Mouse (Mus musculus): ENCODE measurements around the gene Adcy5. TPM values are rescaled to one million over a fixed set of nuclear protein-coding genes. Genes with fewer than 3 reads are reported as not detected.

Gene Adcy5
- polyA plus RNA-seq, 1 experiment = 60.5 TPM

GRCm38 (mm10) chr16:35205681-35206080 lies 51.0 kb downstream of the Adcy5 start:
- DNase-seq (ENCODE audit: low read depth) = no peak

DNA sequence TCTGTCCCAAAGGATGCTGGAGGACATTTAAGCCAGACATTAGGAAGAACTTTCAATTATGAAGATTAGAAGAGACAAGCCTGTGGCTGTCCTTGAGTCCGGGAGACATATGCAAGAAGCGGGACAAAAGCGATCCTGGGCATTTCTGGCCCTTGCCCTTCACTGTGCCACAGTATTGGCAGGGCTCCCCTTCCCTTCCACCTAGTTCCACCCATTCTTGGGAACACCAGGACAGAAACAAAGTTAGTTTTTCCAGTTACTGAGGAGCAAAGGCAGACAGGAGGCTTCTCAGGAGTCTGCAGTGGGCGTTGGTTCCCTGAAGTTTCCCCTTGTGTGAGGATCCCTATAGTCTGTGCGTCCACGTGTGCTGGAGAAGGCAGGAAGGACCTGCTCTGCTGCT lies 51.7 kb downstream of the Adcy5 start:
- DNase-seq (ENCODE audit: low read depth) = no peak

GRCm38 (mm10) chr16:35208796-35209195 lies 54.1 kb downstream of the Adcy5 start:
- no peak for DNase-seq (ENCODE audit: low read depth)

DNA sequence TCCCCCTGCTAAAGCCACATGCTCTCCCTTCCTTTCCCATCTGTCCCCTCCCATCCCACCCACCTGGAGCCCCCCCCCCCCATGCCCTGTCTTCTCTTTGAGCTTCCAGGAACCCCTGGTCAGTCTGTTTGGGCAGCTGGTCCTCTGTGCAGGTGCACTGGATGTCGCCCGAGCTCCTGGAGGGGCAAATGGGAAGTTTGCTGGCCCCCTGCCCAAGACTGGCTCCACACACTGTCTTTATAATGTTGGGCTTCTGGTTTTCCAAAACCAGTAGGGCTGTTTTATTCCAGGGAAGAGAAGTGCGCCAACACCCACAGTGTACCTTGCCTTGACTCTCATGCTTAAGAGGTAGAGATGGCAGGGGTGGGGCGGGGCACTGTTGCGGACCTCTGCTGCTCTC lies 55.1 kb downstream of the Adcy5 start:
- no peak for DNase-seq (ENCODE audit: low read depth)

DNA sequence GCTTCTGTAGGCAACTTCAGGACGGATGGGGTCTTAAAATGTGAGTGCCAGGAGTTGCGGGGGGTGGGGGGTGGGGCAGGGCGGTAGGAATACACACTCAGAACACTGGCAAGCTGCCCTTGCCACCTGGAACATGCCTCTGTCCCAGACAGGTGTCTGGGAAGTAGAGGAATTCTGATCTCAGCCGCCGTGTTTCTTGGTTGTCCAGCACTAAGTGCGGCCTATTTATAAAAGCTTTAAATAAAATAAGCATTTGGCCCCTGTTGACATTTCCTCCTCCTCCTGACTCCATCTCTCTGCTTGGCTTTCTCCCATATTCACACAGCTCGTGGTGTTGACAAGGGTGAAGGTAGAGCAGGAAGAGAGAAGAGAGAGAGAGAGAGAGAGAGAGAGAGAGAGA lies 60.4 kb downstream of the Adcy5 start:
- no peak for DNase-seq (ENCODE audit: low read depth)

DNA sequence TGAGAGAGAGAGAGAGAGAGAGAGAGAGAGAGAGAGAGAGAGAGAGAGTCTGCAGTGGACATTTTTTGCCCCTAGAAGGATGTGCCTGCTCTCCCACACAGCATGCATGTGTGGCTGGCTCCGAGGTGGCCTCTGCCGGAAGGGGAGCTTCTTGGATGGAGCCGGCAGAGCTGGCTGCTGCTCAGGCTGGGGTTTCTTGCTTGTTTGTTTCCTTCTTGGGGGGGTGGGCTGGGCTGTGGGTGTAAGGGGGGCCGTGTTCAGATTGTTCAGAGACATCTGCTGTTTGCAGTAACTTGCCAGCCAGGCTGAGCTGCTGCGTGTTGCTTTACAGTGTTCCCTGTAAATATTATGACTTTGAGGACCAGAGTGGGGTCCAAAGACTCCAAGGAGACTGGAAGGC lies 60.8 kb downstream of the Adcy5 start:
- DNase-seq (ENCODE audit: low read depth) = no peak

DNA sequence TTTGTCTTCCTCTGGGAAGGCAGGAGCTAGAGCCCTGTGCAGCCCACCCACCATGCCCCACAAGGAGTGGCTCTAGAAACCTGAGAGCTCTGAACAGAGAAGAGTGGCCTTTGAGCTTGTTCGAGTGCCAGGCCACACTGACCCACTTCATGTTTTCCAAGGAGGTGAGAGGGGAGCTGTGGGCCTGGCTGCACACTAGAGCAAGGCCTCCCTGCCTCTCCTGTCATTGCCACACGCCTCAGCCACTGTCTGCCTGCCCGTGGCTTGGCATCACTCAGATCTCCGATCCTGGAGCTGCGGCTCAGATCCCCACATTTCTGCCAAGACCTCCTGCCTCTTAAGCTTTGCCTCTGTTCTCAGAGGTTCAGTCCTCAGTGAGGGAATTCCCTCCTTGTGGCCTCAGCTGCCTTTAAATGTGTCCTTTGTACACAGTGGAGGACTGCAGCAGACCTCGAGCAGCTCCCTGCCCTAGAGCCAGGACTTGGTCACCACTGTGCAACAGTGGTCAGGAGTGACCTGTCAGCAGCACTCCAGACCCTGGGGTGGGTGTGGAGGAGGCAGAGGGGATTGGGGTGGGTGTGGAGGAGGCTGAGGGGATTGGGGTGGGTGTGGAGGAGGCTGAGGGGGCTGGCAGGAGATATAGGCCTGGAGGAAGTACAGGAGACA lies 62.3 kb downstream of the Adcy5 start:
- DNase-seq (ENCODE audit: low read depth) = no peak

GRCm38 (mm10) chr16:35220412-35220811 lies 65.7 kb downstream of the Adcy5 start:
- no peak for DNase-seq (ENCODE audit: low read depth)

GRCm38 (mm10) chr16:35221581-35221980 lies 66.9 kb downstream of the Adcy5 start:
- no peak for DNase-seq (ENCODE audit: low read depth)

- DNase-seq (ENCODE audit: low read depth) = no peak
Measured at GRCm38 (mm10) chr16:35223930-35224329, 69.3 kb downstream of the Adcy5 start.

- no peak for DNase-seq (ENCODE audit: low read depth)
Measured at GRCm38 (mm10) chr16:35224716-35225115, 70.0 kb downstream of the Adcy5 start.

DNA sequence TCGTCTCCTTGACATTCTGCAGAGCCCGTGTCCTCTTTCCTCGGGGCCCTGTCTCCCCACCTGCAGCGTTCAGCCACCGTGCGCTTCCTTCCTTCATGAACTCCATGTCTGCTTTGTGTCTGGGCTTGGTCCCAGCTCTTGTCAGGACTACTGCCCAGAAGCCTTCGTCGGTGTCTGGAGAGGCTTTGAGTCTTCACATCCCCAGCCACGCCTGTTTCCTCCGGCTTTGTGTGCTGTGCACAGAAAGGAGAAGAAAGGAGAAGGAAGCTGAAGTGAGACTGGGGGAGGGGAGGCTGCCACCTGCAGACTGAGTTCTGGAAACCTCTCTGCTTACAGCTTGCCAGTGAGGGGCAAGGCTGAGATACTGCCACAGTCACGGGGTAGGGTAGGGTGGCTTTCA lies 74.9 kb downstream of the Adcy5 start:
- no peak for DNase-seq (ENCODE audit: low read depth)

DNA sequence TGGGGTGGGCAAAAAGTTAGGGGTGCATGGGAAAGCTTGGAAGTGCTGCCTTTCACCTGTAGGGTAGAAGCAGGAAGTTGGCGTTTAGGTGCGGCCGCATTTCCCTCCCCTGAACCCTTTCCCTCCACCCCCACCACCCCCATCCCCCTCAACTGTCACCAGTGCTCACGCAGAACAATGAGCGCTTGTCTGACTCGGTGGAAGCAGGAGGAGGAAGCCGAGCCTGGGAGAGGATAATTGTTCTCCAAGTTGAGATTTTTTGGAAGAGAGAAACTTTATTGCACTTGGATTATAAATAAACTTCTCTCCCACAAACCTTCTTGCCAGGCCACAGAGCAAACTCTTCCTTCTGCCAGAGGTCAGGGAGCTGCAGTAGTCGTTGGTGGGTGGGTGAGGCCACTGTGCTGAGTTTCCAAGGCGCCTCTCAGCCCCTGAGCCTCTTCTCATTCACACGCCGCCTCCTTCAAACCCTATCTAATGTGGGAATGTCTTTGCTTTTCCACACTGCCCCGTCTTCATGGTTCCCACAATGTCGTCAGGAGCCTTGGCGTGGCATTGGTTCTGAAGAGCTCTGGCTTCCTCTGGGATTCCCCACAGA lies 77.6 kb downstream of the Adcy5 start:
- DNase-seq (ENCODE audit: low read depth) = no peak

DNA sequence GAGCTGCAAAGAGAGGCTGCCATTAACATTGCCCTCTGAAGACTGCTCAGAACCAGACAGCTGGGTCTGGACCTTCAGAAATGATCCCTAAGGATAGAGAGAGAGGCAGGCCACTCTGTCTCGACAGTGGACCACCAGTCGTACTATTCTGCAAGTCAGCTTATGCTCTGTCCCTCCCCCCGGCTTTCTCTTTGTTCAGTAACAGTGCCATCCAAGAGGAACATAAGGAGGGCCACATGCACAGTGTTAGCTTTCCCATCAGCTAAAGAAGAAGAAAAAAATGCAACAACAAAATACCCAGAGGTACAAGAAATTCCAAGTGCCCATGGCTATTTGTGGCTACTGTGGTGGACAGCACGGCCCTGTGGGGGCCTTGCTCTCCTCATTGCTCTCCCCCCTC lies 78.7 kb downstream of the Adcy5 start:
- DNase-seq (ENCODE audit: low read depth) = no peak

GRCm38 (mm10) chr16:35237091-35237490 lies 82.4 kb downstream of the Adcy5 start:
- DNase-seq (ENCODE audit: low read depth) = no peak

GRCm38 (mm10) chr16:35239318-35239965 lies 84.8 kb downstream of the Adcy5 start:
- no peak for DNase-seq (ENCODE audit: low read depth)

DNA sequence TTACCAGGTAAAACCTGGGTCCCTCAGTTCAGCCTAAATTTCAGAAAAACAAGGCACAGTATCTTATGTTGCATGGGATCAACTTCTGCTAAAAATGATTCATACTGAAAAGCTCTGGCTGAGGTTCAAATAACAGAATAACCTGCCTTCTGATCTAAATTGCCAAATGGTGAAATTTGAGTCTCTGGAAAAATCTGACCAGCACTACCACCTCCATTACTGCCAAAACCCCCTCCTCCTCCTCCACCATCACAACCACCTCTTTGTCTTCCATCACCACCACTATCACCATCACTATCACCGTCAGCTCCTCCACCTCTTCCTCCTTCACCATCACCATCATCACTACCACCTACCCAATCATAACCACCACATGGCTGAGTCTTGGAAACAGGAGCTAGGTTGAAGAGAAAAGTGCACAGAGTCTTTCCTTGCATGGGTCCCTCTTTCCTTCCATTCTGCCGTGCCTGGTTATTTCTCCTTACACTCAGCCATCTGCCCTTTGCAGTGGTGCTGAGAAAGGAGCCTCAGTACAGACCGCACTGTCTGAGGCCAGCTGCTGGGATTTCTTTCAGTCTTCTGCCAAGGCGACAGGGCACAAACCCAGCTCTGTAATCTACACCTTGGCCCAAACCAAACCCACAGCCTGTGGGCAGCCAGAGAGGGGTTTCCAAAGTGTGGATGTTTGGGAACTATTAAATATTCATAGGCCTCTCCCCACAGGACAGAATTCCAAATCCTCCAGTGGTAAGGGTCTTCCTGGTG lies 85.5 kb downstream of the Adcy5 start:
- no peak for DNase-seq (ENCODE audit: low read depth)

DNA sequence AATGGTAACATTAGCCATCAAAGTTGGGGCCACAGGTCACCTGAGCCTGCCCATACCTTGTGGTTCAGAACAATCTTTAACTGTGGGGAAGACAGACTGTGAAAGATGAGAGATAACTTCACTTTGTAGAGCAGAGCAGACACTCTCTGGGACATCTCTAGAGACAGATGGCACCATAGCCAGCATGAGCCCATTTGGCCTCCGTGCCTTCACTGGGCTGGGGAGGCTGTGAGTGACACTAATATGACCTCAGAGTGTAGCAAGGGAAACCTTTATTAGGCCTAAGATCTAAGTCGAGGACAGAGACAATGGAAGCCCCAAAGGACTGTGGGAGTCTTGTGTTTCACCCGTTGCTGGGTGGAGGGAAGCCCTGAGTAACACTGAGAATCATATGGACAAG lies 92.7 kb downstream of the Adcy5 start:
- no peak for DNase-seq (ENCODE audit: low read depth)

GRCm38 (mm10) chr16:35248825-35249224 lies 94.1 kb downstream of the Adcy5 start:
- DNase-seq (ENCODE audit: low read depth) = no peak

GRCm38 (mm10) chr16:35249763-35250162 lies 95.1 kb downstream of the Adcy5 start:
- DNase-seq (ENCODE audit: low read depth) = no peak

DNA sequence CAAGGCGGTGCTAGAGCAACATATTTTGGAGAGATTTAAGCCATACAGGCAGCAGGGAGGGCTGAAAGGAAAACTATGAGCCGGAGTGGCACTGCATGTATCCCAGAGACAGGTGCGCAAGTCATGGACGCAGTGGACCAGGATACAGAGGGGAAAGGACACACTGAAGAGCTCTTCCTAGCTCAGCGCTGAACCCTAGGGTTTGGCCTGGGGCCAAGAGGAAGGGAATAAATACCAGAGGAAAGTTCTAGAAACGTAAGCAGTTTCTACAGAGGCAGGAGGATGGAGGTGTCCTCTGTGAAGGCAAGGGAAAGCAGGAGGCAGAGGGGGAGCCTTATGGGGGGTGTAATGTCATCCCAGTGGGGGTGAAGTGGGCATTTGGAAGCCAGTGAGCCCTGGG lies 97.0 kb downstream of the Adcy5 start:
- no peak for DNase-seq (ENCODE audit: low read depth)

DNA sequence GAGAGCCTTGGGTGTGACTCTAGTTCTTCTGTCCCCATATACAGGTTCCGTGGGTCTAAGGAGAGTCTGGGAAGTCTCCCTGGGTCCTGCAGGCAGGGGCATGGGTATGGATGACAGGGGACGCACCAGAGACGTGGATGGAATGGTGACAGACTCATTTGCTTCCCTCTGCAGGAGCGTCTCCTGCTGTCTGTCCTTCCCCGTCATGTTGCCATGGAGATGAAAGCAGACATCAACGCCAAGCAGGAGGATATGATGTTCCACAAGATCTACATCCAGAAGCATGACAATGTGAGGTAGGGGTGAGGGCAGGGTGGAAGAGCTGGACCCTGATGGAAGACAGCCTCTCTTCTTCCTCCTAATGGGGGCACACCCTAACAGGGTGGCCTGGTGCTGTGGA lies 98.3 kb downstream of the Adcy5 start:
- no peak for DNase-seq (ENCODE audit: low read depth)

DNA sequence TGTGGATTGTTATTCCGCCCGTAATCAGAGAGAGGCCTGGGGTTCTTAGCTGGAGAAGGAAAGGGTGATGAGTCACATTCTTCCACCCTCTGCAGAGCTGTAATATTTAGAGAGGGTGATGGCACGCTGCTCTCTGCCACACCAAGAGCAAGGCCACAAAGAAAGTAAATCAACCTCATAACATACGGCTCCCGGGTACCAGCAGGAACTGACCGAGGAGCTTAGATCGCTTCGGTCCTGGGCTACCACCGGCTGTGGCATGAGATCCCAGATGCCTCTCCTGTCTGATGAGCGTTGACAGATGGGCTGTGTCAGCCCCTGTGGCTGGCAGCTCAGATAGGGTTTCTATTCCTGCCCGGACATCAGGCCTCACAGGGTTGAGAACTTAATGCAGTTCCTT lies 101.3 kb downstream of the Adcy5 start:
- no peak for DNase-seq (ENCODE audit: low read depth)

Measured in gonadal fat pad, adult 2 months (tissue).